Mouse (Mus musculus): Measurements from ENCODE around the gene Lsg1. TPM values are rescaled to one million over a fixed set of nuclear protein-coding genes. Genes with fewer than 3 reads are reported as not detected.

Gene Lsg1
- polyA plus RNA-seq, 1 experiment from 2014 or later, result 33.4 TPM

- Histone ChIP-seq H3K27ac (replicated peaks) (peak within 1 kb of the TSS; percentile 45; the same call in 1 of the 2 replicates), H3K9me3 (ENCODE audit: control insufficient read depth, low read length) (peaks cover 8% of the 10 kb centered on the region; the same call in 1 of the 2 replicates), H3K4me3 (ENCODE audit: low read depth, low read length) (peak within 1 kb of the TSS; percentile 78), H3K4me2 (replicated peaks; ENCODE audit: low read depth) (peak within 1 kb of the TSS; percentile 93), H3K27me3 (ENCODE audit: control insufficient read depth, insufficient read depth, low read length) (no peaks in the 10 kb centered on the region), H3K9ac (ENCODE audit: low read length) (peak within 1 kb of the TSS; percentile 87), H3K36me3 (ENCODE audit: control insufficient read depth, insufficient read depth, low read length) (no peaks in the 10 kb centered on the region), H3K4me1 (replicated peaks; ENCODE audit: control insufficient read depth, insufficient read depth) (0 out of 2 replicates have a peak, but pooled peaks cover 3% of the 10 kb centered on the region)
- ATAC-seq (ENCODE audit: low FRiP score, low TSS enrichment) (peak; percentile 54), DNase-seq (ENCODE audit: low spot score) (no peak)
- WGBS, result 3% methylated on average over 12 of the region's 14 CpGs
- TF ChIP-seq EP300 (optimal IDR thresholded peaks at IDR 0.05), result no peak
- TF ChIP-seq CTCF (IDR thresholded peaks at IDR 0.05; ENCODE audit: low read depth), result no peak
These were observed 36.6 kb downstream of the Lsg1 start, which contains the start of gene Tmem44 for GRCm38 (mm10) chr16:30550748-30551192. Tmem44 (minus strand) TSS chr16:30550842.

- H3K9me3 ChIP-seq (ENCODE audit: control insufficient read depth, low read length), result peaks cover 4% of the 10 kb centered on the region; the same call in 1 of the 2 replicates
- DNase-seq (ENCODE audit: low spot score) (peak; percentile 83), ATAC-seq (ENCODE audit: low FRiP score, low TSS enrichment) (peak; percentile 89)
These were observed 37.2 kb downstream of the Lsg1 start for GRCm38 (mm10) chr16:30549966-30550747.

GRCm38 (mm10) chr16:30549516-30549915, 37.9 kb downstream of the Lsg1 start:
- H3K9ac ChIP-seq (ENCODE audit: low read length), result peak overlapping the region; percentile 87; the same call in 1 of the 2 replicates

More at GRCm38 (mm10) chr16:30549966-30550747, 37.2 kb downstream of the Lsg1 start:
- peak overlapping the region; percentile 45; the same call in 1 of the 2 replicates for H3K27ac ChIP-seq (replicated peaks)
- H3K9ac ChIP-seq (ENCODE audit: low read length), result peak overlapping the region; percentile 87
- WGBS, result under 1% methylated on average over 61 of the region's 63 CpGs
- peak overlapping the region; percentile 78 for H3K4me3 ChIP-seq (ENCODE audit: low read depth, low read length)
- H3K27me3 ChIP-seq (ENCODE audit: control insufficient read depth, insufficient read depth, low read length), result no peaks in the 10 kb centered on the region
- H3K4me1 ChIP-seq (replicated peaks; ENCODE audit: control insufficient read depth, insufficient read depth), result 0 out of 2 replicates have a peak, but pooled peaks cover 3% of the 10 kb centered on the region
- H3K4me2 ChIP-seq (replicated peaks; ENCODE audit: low read depth), result peak overlapping the region; percentile 93
- H3K36me3 ChIP-seq (ENCODE audit: control insufficient read depth, insufficient read depth, low read length), result no peaks in the 10 kb centered on the region
- no peak for TF ChIP-seq EP300 (optimal IDR thresholded peaks at IDR 0.05)
- TF ChIP-seq CTCF (IDR thresholded peaks at IDR 0.05; ENCODE audit: low read depth), result peak; percentile 94

DNA sequence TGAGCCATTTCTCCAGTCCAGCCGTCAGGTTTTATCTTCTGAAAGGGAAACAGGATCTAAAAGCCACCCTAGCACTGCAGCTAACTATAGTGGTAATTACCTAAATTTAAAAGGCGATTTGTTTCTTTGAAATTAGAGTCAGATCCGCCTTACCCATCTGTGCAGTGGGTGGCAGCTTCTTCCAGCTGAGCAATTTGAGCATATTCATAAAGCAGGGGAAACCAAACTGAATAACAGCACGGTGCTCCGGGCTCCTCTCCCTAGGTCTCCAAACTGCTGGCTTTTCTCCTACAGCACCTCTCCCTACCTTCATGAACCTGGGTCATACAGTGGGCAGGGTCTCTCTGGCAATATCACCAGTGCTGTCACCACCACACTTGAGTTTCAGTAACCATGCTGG, 39.1 kb downstream of the Lsg1 start:
- H3K27ac ChIP-seq (replicated peaks), result no peak overlapping the region
- no peak for TF ChIP-seq EP300 (optimal IDR thresholded peaks at IDR 0.05)
- TF ChIP-seq CTCF (IDR thresholded peaks at IDR 0.05; ENCODE audit: low read depth), result no peak
- no peaks in the 10 kb centered on the region for H3K27me3 ChIP-seq (ENCODE audit: control insufficient read depth, insufficient read depth, low read length)
- H3K9me3 ChIP-seq (ENCODE audit: control insufficient read depth, low read length), result no peaks in the 10 kb centered on the region
- 89% methylated on average over 5 of the region's 5 CpGs for WGBS
- H3K4me1 ChIP-seq (replicated peaks; ENCODE audit: control insufficient read depth, insufficient read depth), result 0 out of 2 replicates have a peak, but pooled peaks cover 3% of the 10 kb centered on the region
- ATAC-seq (ENCODE audit: low FRiP score, low TSS enrichment), result no peak
- no peaks in the 10 kb centered on the region for H3K36me3 ChIP-seq (ENCODE audit: control insufficient read depth, insufficient read depth, low read length)
- H3K9ac ChIP-seq (ENCODE audit: low read length), result no peak overlapping the region
- DNase-seq (ENCODE audit: low spot score), result no peak
- no peak overlapping the region for H3K4me2 ChIP-seq (replicated peaks; ENCODE audit: low read depth)
- H3K4me3 ChIP-seq (ENCODE audit: low read depth, low read length), result no peak overlapping the region

More at GRCm38 (mm10) chr16:30549516-30549915, 37.9 kb downstream of the Lsg1 start:
- Histone ChIP-seq H3K4me1 (replicated peaks; ENCODE audit: control insufficient read depth, insufficient read depth) (0 out of 2 replicates have a peak, but pooled peaks cover 3% of the 10 kb centered on the region), H3K9me3 (ENCODE audit: control insufficient read depth, low read length) (no peaks in the 10 kb centered on the region), H3K4me2 (replicated peaks; ENCODE audit: low read depth) (peak overlapping the region; percentile 93; the same call in 1 of the 2 replicates), H3K36me3 (ENCODE audit: control insufficient read depth, insufficient read depth, low read length) (no peaks in the 10 kb centered on the region), H3K27me3 (ENCODE audit: control insufficient read depth, insufficient read depth, low read length) (no peaks in the 10 kb centered on the region), H3K4me3 (ENCODE audit: low read depth, low read length) (peak overlapping the region; percentile 78; the same call in 1 of the 2 replicates), H3K27ac (replicated peaks) (no peak overlapping the region)
- 77% methylated on average over 7 of the region's 7 CpGs for WGBS
- no peak for ATAC-seq (ENCODE audit: low FRiP score, low TSS enrichment)
- no peak for DNase-seq (ENCODE audit: low spot score)
- TF ChIP-seq CTCF (IDR thresholded peaks at IDR 0.05; ENCODE audit: low read depth), result no peak
- TF ChIP-seq EP300 (optimal IDR thresholded peaks at IDR 0.05), result no peak

GRCm38 (mm10) chr16:30544693-30545092, 42.7 kb downstream of the Lsg1 start:
- TF ChIP-seq CTCF (IDR thresholded peaks at IDR 0.05; ENCODE audit: low read depth) (no peak), EP300 (optimal IDR thresholded peaks at IDR 0.05) (no peak)
- no peak overlapping the region for H3K27ac ChIP-seq (replicated peaks)
- H3K36me3 ChIP-seq (ENCODE audit: control insufficient read depth, insufficient read depth, low read length), result no peaks in the 10 kb centered on the region
- DNase-seq (ENCODE audit: low spot score), result no peak
- WGBS, result 77% methylated on average over 4 of the region's 4 CpGs
- H3K4me3 ChIP-seq (ENCODE audit: low read depth, low read length), result no peak overlapping the region
- no peak overlapping the region for H3K9ac ChIP-seq (ENCODE audit: low read length)
- H3K27me3 ChIP-seq (ENCODE audit: control insufficient read depth, insufficient read depth, low read length), result no peaks in the 10 kb centered on the region
- H3K4me2 ChIP-seq (replicated peaks; ENCODE audit: low read depth), result no peak overlapping the region
- H3K9me3 ChIP-seq (ENCODE audit: control insufficient read depth, low read length), result no peaks in the 10 kb centered on the region
- no peaks in the 10 kb centered on the region for H3K4me1 ChIP-seq (replicated peaks; ENCODE audit: control insufficient read depth, insufficient read depth)
- ATAC-seq (ENCODE audit: low FRiP score, low TSS enrichment), result no peak

All from stomach, postnatal 0 days (tissue).